In genomic region chr19:10023304-10023758, GRCm38 (mm10) we compare ENCODE assay signal across 9 mouse cellular contexts. TPM values are rescaled to one million over a fixed set of nuclear protein-coding genes. Genes with fewer than 3 reads are reported as not detected.
DNase-seq lines count a peak whose midpoint lies in the region; ATAC-seq and TF ChIP-seq lines count a peak whose summit lies in the region.
"Had no signal": no experiment of that assay in that cellular context is flagged by ENCODE, and none has a peak within 500 bp of the region (broad histone marks: within the 10 kb centered on the region; RNA-seq: fewer than 3 reads in every experiment).

No protein-coding gene starts in this region.

- H3K36me3 ChIP-seq in heart, embryonic 10.5 days = peaks cover 14% of the 10 kb centered on the region
- H3K36me3 ChIP-seq in lung, postnatal 0 days (ENCODE audit: insufficient read depth, low read length) = no peaks in the 10 kb centered on the region
- H3K36me3 ChIP-seq in heart, postnatal 0 days (replicated peaks; ENCODE audit: control insufficient read depth, insufficient read depth, low read length) = peaks cover 11% of the 10 kb centered on the region; the same call in 1 of the 2 replicates
- H3K36me3 ChIP-seq in neural tube, embryonic 15.5 days = no peaks in the 10 kb centered on the region

- ATAC-seq in lung, postnatal 0 days = peak; percentile 30; the same call in 1 of the 2 replicates
- ATAC-seq in heart, postnatal 0 days (ENCODE audit: insufficient read depth, low read depth) = peak; percentile 35
- no peak for ATAC-seq in neural tube, embryonic 15.5 days (ENCODE audit: low FRiP score)

- peak; percentile 5; the same call in 1 of the 2 replicates for TF ChIP-seq EP300 in lung, postnatal 0 days (IDR thresholded peaks at IDR 0.05)
- no peak for TF ChIP-seq EP300 in heart, postnatal 0 days (IDR thresholded peaks at IDR 0.05; ENCODE audit: low read depth)

- WGBS in heart, embryonic 10.5 days = 61% methylated on average over 9 of the region's 9 CpGs
- WGBS in lung, postnatal 0 days = 37% methylated on average over 9 of the region's 9 CpGs
- 52% methylated on average over 9 of the region's 9 CpGs for WGBS in heart, postnatal 0 days
- WGBS in neural tube, embryonic 15.5 days = 70% methylated on average over 9 of the region's 9 CpGs

- no peak for TF ChIP-seq CTCF in lung, postnatal 0 days (IDR thresholded peaks at IDR 0.05)
- no peak for TF ChIP-seq CTCF in heart, postnatal 0 days (IDR thresholded peaks at IDR 0.05; ENCODE audit: low read depth)

- peaks cover 63% of the 10 kb centered on the region for H3K4me1 ChIP-seq in heart, embryonic 10.5 days
- H3K4me1 ChIP-seq in lung, postnatal 0 days (ENCODE audit: insufficient read depth, low read depth, low read length) = peaks cover 26% of the 10 kb centered on the region
- H3K4me1 ChIP-seq in heart, postnatal 0 days (ENCODE audit: control insufficient read depth, insufficient read depth) = peaks cover 29% of the 10 kb centered on the region
- peaks cover 37% of the 10 kb centered on the region for H3K4me1 ChIP-seq in neural tube, embryonic 15.5 days

- H3K27me3 ChIP-seq in heart, embryonic 10.5 days (ENCODE audit: insufficient read depth, poor library complexity, severe bottlenecking) = peaks cover 4% of the 10 kb centered on the region; the same call in 1 of the 2 replicates
- H3K27me3 ChIP-seq in lung, postnatal 0 days (replicated peaks; ENCODE audit: insufficient read depth, low read length) = no peaks in the 10 kb centered on the region
- no peaks in the 10 kb centered on the region for H3K27me3 ChIP-seq in heart, postnatal 0 days (ENCODE audit: control insufficient read depth, insufficient read depth, low read length)
- no peaks in the 10 kb centered on the region for H3K27me3 ChIP-seq in neural tube, embryonic 15.5 days (replicated peaks)

- no peak overlapping the region for H3K4me3 ChIP-seq in heart, embryonic 10.5 days
- H3K4me3 ChIP-seq in lung, postnatal 0 days (ENCODE audit: low read depth, low read length) = no peak overlapping the region
- no peak overlapping the region for H3K4me3 ChIP-seq in heart, postnatal 0 days (ENCODE audit: low read depth, low read length)
- no peak overlapping the region for H3K4me3 ChIP-seq in neural tube, embryonic 15.5 days (replicated peaks)

- DNase-seq in heart, embryonic 10.5 days (ENCODE audit: low spot score) = no peak
- no peak for DNase-seq in heart, postnatal 25 days (ENCODE audit: low spot score)
- no peak for DNase-seq in lung, postnatal 0 days (ENCODE audit: low spot score)
- no peak for DNase-seq in lung, adult 18-20 months
- no peak for DNase-seq in heart, postnatal 0 days (ENCODE audit: low spot score)
- no peak for DNase-seq in thymus, postnatal 10 days (ENCODE audit: low spot score in 2 of 2)
- no peak for DNase-seq in left cerebral cortex, adult 9 months (ENCODE audit: low spot score in 2 of 2)
- DNase-seq: adrenal gland, postnatal 25 days had no signal

- H3K4me2 ChIP-seq in lung, postnatal 0 days (replicated peaks; ENCODE audit: low read depth, low read length) = no peak overlapping the region
- no peak overlapping the region for H3K4me2 ChIP-seq in heart, postnatal 0 days (ENCODE audit: low read depth, low read length)
- no peak overlapping the region for H3K4me2 ChIP-seq in neural tube, embryonic 15.5 days

- H3K27ac ChIP-seq in heart, embryonic 10.5 days = peak overlapping the region; percentile 72
- peak overlapping the region; percentile 54 for H3K27ac ChIP-seq in lung, postnatal 0 days (ENCODE audit: low read length)
- peak overlapping the region; percentile 76 for H3K27ac ChIP-seq in heart, postnatal 0 days (ENCODE audit: low read depth)
- H3K27ac ChIP-seq in neural tube, embryonic 15.5 days (replicated peaks) = peak overlapping the region; percentile 43

- intact Hi-C loops in heart, postnatal 25 days (cut with DNase I) = loop anchor here (2.0 kb wide), 1 partner anchor 23 kb away; the partner anchor contains the start of genes Best1 and Rab3il1

- H3K9ac ChIP-seq in lung, postnatal 0 days (replicated peaks; ENCODE audit: low read depth) = no peak overlapping the region
- H3K9ac ChIP-seq in heart, postnatal 0 days (replicated peaks; ENCODE audit: low read depth, low read length) = no peak overlapping the region
- no peak overlapping the region for H3K9ac ChIP-seq in neural tube, embryonic 15.5 days (replicated peaks)

- H3K9me3 ChIP-seq in heart, embryonic 10.5 days = no peaks in the 10 kb centered on the region
- no peaks in the 10 kb centered on the region for H3K9me3 ChIP-seq in lung, postnatal 0 days (ENCODE audit: low read length)
- no peaks in the 10 kb centered on the region for H3K9me3 ChIP-seq in heart, postnatal 0 days (replicated peaks; ENCODE audit: control insufficient read depth, low read length)
- H3K9me3 ChIP-seq in neural tube, embryonic 15.5 days (replicated peaks) = no peaks in the 10 kb centered on the region

RNA-seq across cellular contexts. Expression of gene Fads3, which starts 18.0 kb away (rescaled TPM):
- 16.5 and 19.0 TPM in 2 replicates for polyA plus RNA-seq in heart, embryonic 10.5 days (2016; fragmentation: Nextera tagmentation; extraction: Ambion mirVana)
- total RNA-seq in heart, postnatal 25 days (2021) = 10 to 100 TPM; 35.9 to 36.0 TPM
- polyA plus RNA-seq in lung, postnatal 0 days (2015; fragmentation: Nextera tagmentation; extraction: Ambion mirVana) = 79.6 and 96.1 TPM in 2 replicates
- total RNA-seq in heart, postnatal 0 days (2014; rRNA removed; ENCODE audit: low replicate concordance) = 106 and 156 TPM in 2 replicates
- polyA plus RNA-seq in heart, postnatal 0 days (2015; fragmentation: Nextera tagmentation; extraction: Ambion mirVana) = 21.4 and 23.3 TPM in 2 replicates
- polyA plus RNA-seq in neural tube, embryonic 15.5 days (2015; fragmentation: Nextera tagmentation; extraction: Ambion mirVana) = 30.3 and 32.3 TPM in 2 replicates

RNA-seq across cellular contexts. Expression of gene Rab3il1, which starts 21.9 kb away (rescaled TPM):
- 51.5 and 57.6 TPM in 2 replicates for polyA plus RNA-seq in heart, embryonic 10.5 days (2016; fragmentation: Nextera tagmentation; extraction: Ambion mirVana)
- 1 to 10 TPM; 8.9 to 9.3 TPM for total RNA-seq in heart, postnatal 25 days (2021)
- polyA plus RNA-seq in lung, postnatal 0 days (2015; fragmentation: Nextera tagmentation; extraction: Ambion mirVana) = 23.8 and 25.9 TPM in 2 replicates
- total RNA-seq in heart, postnatal 0 days (2014; rRNA removed; ENCODE audit: low replicate concordance) = 16.3 and 27.4 TPM in 2 replicates
- polyA plus RNA-seq in heart, postnatal 0 days (2015; fragmentation: Nextera tagmentation; extraction: Ambion mirVana) = 17.9 and 20.7 TPM in 2 replicates
- 21.4 and 22.5 TPM in 2 replicates for polyA plus RNA-seq in neural tube, embryonic 15.5 days (2015; fragmentation: Nextera tagmentation; extraction: Ambion mirVana)

RNA-seq across cellular contexts. Expression of gene Best1, which starts 21.9 kb away (rescaled TPM):
- polyA plus RNA-seq in heart, embryonic 10.5 days (2016; fragmentation: Nextera tagmentation; extraction: Ambion mirVana) = 0.73 and 0.95 TPM in 2 replicates
- under 1 TPM in 1 of 2 experiments, not detected in 1; 0.10 TPM for total RNA-seq in heart, postnatal 25 days (2021)
- polyA plus RNA-seq in lung, postnatal 0 days (2015; fragmentation: Nextera tagmentation; extraction: Ambion mirVana) = 2.0 and 2.3 TPM in 2 replicates
- total RNA-seq in heart, postnatal 0 days (2014; rRNA removed; ENCODE audit: low replicate concordance) = not detected in 2 replicates
- 0.26 and 0.33 TPM in 2 replicates for polyA plus RNA-seq in heart, postnatal 0 days (2015; fragmentation: Nextera tagmentation; extraction: Ambion mirVana)
- polyA plus RNA-seq in neural tube, embryonic 15.5 days (2015; fragmentation: Nextera tagmentation; extraction: Ambion mirVana) = 2.1 and 2.3 TPM in 2 replicates

RNA-seq across cellular contexts. Expression of gene Fth1, which starts 42.9 kb away (rescaled TPM):
- 1,706 and 1,823 TPM in 2 replicates for polyA plus RNA-seq in heart, embryonic 10.5 days (2016; fragmentation: Nextera tagmentation; extraction: Ambion mirVana)
- 1,000 to 10,000 TPM; 2,502 to 2,556 TPM for total RNA-seq in heart, postnatal 25 days (2021)
- polyA plus RNA-seq in lung, postnatal 0 days (2015; fragmentation: Nextera tagmentation; extraction: Ambion mirVana) = 3,752 and 3,783 TPM in 2 replicates
- 396 and 524 TPM in 2 replicates for total RNA-seq in heart, postnatal 0 days (2014; rRNA removed; ENCODE audit: low replicate concordance)
- 3,148 and 3,286 TPM in 2 replicates for polyA plus RNA-seq in heart, postnatal 0 days (2015; fragmentation: Nextera tagmentation; extraction: Ambion mirVana)
- 1,798 and 1,858 TPM in 2 replicates for polyA plus RNA-seq in neural tube, embryonic 15.5 days (2015; fragmentation: Nextera tagmentation; extraction: Ambion mirVana)
